Mouse (Mus musculus) neutrophil, adult 5-6 weeks (primary cell): ENCODE results near the gene Sept11. TPM values are rescaled to one million over a fixed set of nuclear protein-coding genes. Genes with fewer than 3 reads are reported as not detected.

ENCODE experiments used
- ATAC-seq: fragments of 151-379, 151-347 bp; 2 replicates; pipeline ENCODE4 v1.8.0; 2017; ENCODE audit warnings: mild to moderate bottlenecking, moderate TSS enrichment; ENCODE audit not compliant: insufficient number of reproducible peaks, poor library complexity, low FRiP score, severe bottlenecking; ENCODE audit errors: extremely low read depth
- total RNA-seq: library from RNA; stranded (forward); fragments of 200-1000 nt; gene quantifications from 2 replicates; pipeline ENCODE4 v1.2.3, GENCODE M21; 2017

The Sept11 gene
- total RNA-seq, 1 experiment from 2014 or later, result 42.7 TPM

DNA sequence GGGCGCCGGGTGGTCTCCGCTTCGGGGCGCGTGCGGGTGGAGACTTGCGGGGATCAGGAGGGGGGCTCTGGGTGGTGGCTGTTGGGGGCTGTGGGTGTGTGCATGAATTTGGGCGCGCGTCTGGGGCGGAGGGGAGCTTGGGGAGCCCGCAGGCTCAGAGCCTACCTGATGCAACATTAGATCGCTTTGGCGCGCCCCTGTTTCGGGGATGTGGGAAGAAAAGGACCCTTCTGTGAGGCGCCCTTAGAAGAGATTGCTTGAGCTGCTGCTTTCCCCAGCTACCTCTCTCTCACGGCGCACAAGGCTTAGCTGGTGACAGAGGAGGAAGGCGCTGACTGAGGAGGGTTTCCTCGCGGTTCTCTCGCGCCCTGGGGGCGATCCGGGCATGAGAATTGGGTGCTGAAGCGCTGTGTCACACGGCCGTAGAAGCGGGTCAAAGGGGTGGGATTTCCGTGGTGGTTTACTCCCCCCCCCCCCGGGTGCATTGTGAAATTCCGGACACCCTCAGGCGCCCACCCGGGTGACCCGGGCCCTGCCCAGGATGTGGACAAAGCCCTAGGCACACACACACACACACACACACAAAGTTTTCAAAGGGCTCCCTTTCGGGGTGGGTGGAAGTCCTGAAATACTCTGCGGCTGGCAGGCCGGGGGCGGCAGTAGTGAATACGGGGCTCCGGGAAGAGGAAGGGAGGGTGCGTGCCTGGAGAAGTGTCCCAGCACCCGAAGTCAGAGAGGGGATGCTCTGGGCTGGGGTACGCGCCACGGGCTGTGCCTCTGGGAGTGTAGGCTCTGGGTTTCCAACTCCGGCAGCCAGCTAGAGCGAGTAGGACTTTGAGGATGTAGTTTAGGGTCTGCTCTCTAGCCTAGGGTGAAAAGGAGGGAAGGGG is 646 bp downstream of the Sept11 start:
- ATAC-seq, result no peak

DNA sequence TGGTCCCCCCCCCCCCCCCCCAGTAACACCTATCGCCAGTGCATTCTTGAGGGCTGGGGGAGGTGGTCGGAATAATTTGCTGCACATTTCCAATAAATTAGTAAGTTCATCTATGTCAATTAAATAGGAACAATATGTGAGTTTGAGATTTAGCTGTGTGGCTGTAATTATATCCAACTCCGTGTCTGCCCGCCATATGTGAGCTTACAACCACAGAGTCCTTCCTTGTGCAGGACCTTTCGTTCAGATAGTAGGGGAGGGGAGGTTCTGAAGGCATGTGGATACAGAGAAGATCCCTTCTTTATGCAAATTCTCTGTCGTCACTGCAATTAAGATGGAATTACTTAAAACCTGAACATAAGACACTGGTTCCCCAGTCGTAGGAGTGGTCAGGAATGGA is 2.1 kb downstream of the Sept11 start:
- ATAC-seq, result no peak

DNA sequence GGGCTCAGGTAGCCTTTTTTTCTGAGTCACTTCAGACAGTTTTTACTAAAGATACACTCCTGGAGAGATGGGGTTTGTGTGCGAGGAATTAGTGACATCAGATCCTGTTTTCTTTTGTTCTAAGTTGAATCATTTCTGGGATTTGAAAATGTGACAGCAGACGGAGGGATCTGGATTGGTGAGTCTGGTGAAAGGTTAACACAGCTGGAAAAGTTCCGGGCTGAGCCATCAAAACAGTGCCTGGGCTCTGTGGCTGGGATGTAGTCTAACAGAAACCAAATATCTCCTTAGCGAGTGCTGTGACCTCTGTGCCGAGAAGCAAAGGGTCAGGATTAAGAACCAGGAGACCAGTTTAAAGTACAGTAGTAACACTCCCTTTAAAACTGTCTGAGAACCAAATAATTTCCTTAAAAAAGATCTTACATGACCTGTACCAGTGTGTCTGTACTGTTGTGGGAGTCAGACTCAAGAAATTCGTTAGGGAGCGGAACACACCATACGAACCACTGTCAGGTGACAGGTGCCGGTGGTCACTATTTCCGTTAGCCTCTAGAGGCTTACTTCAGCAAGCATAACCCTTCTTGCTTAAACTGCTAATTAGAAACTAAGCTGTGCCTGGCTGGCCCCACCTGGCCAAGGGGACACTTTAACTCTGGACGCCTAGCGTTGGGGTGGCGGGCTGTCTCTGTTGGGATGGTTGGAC is 4.1 kb downstream of the Sept11 start:
- no peak for ATAC-seq

DNA sequence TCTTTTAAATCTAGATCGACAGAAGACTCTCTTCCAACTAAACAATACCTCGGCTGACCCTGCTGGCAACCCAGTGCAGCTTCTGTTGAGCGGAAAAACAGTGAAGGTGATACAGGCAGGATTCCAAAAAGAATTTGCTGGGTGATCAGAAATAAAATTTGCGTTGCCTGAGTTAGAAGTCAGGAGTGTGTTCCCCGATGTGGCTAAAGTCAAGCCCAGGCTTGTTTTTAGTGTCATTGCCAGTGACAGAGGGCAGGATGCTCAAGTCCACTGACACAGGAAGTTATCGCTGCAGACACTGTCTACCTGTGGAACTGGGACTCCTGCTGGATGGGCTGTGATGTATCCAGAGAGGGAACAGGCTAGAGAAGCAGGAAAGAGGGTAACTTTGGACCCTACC is 5.0 kb downstream of the Sept11 start:
- no peak for ATAC-seq

DNA sequence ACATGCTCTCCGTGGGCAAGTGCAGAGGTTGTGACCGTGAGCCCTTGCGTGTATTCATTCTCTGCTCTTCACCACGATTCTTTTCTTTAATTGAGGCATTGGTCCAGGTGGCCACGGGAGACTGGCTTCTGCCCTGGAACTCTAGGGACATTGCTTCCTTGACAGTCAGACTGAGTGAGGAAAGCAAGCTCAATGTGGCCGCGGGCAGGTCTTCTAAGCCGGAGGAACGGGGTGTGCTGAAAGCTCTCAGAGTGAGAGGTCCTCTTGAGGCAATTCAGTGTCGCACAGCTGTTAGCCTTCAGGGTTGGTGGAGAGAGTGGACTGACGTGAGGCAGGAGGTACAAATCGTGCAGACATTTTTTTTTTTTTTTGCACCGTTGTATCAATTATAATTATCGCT is 5.6 kb downstream of the Sept11 start:
- no peak for ATAC-seq

DNA sequence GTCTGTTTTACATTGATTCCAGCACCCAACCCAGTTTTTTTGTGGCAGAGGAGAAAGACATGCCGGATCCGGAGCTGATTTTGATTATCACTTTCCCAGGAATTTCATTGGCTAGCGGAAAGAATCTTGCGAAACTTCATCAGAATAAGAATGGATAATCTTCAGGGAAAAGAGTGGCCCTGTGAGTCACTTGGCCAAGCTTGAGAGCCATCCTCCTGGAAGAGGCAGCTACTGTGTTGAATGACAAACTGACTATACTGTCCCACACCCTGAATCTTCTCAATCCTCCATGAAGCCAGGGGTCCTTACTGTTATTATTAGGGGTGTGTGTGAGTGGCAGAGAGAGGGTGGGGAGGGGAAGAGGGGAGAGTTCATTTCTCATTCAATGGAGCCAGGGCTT is 7.7 kb downstream of the Sept11 start:
- no peak for ATAC-seq

DNA sequence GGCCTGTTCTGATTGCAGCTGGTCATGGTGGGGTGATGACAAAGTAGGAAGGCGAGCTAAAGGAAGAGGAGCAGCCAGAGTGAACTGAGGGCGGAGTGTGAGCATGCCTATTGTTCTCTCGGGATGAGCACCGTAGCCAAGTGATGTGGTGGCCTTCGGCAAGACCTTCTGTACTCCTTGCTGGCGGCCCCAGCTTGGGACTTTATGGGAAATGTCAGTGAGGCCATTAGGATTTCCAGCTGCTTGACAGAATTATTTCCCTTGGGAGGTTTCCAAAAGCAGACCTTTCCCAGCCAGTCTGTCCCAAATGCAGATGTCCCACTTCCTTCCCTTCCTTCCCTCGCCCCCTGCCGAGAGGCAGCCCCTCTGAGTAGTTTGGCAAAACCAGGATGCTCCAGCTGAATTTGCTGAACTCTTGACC is 8.1 kb downstream of the Sept11 start:
- no peak for ATAC-seq

DNA sequence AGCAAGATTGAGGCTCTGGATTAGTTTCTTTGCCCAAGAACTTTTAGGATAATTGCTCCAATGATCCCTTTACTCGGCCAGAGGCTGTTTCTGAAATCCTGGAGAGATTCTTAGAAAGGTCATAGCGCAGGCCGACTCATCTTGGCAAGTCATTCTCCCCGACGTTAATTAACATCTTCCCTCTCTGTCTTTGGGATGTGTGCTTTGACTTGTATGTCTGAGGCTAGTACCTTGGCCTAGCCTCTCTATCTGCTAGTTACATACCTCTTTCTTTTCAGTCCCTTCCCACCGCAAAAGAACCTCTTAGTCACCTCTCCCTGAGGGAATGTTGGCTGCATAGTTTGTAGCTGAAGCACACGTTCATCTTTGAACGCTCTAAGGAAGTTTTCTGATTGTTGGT is 10.4 kb downstream of the Sept11 start:
- ATAC-seq, result no peak

DNA sequence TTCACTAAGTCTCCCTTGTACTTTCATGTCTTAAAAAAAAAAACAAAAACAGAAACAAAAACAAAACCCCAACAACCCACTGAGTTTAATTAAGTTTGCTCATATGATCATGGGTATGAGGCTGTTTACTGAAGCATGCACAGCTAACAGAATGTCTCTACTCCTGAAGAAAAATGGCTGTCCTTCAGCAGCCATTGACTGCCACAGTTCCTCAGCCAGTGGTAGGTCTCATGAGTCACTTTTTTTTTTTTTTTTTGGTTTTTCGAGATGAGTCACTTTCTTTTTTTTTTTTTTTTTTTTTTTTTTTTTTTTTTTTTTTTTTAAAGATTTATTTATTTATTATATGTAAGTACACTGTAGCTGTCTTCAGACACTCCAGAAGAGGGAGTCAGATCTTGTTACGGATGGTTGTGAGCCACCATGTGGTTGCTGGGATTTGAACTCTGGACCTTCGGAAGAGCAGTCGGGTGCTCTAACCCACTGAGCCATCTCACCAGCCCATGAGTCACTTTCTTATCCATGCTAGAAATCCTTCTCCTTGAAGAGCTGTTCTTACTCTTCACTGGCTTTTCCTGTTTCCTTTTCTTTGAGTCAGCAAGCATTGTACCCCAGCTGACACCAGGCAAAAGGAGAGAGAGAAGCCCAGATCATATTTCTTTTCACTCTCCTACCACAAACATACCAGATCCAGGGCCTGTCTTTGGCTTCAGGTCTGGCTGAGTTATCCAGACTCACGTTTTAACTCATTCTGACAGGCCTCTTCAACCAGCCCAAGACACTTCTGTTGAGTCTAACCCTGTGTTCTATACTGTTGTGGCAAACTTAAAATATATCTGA is 12.0 kb downstream of the Sept11 start:
- no peak for ATAC-seq

DNA sequence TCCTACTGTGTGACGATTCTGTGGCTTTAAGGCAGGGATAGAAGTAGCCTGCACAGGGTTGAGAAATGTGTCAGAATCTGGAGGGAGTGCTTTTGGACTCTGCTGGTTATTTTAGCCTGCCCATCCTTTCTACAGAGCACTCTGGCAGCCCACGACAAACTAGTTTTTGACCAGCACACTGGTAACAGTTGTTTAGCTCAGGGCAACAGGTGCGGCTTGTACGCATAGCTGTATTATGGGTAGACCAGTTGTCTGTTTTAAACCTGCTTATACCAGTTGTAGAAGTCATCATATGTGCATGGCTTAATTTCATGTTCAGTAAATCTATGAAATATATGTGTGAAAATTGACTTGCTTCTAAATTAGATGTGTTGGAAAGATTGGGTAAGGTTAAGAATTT is 12.8 kb downstream of the Sept11 start:
- no peak for ATAC-seq

DNA sequence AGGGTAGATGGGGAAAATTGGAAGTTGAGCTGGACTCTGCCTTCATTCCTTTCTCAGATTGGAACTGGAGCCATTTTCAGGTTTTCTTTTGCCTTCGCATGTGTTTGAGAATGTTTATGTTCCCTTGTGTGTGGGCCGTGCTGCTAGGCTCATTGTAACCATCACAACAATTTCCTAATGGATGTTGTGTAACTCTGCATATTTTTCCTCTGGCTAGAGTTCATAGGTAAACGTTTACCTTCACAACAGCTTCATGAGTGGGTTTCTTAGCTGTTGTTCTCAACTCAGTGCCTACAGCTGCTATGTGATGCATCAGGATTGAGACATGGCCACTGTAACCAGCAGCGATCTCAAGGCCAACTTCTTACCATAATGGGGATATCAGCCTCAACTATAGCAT is 15.5 kb downstream of the Sept11 start:
- no peak for ATAC-seq

DNA sequence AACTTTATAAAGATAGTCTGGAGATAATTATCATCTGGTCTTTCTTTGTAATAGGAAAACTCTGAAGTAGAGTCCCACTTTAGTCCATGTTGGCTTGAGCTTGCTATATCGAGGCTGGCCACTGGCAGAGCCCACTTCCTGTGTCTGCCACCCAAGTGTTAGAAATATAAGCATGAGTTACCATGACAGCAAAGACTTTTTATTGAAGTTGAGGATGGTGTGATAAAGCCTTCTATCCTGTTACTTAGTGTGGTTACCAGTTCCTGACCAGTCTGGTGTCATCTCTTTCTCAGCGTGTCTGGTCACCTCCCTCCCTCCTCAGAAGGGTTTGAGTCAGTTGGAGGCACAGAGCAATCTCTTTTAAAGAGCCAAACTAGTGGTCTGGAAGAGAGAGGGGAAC is 16.3 kb downstream of the Sept11 start:
- no peak for ATAC-seq

DNA sequence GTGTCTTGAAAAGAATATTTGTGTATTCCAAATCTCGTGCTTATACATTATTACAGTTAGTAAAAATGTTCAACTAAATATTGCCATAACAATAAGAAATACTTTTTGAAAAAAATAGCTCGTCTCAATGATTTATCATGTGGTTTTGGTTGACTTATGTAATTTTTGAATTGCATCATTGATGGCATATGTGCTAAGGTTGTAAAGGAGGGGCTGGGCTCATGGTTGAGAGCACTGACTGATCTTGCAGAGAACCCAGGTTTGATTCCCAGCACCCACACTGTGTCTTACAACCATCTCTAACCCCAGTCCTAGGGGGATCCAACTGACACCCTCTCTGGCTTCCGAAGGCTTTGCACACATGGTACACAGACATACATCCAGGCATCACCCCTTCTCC is 19.1 kb downstream of the Sept11 start:
- ATAC-seq, result no peak

DNA sequence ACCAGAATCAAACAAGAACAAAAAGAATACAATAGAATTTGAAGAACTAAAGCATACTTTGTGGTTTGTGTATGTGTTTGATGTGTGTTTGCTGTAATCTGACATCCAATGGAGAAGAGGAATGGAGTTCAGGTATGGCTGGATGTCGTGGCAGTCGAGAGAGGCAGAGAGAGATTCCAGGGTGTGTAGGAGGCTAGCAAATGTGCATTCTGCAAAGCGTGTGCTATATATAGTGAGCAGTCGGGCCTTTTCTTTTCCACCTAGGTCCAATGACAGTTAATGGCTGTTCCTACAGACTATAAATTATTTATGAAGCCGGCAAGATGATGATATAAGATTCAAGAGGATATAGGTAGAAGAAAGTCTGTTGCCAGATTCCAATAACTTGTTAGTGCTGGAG is 20.3 kb downstream of the Sept11 start:
- ATAC-seq, result no peak

DNA sequence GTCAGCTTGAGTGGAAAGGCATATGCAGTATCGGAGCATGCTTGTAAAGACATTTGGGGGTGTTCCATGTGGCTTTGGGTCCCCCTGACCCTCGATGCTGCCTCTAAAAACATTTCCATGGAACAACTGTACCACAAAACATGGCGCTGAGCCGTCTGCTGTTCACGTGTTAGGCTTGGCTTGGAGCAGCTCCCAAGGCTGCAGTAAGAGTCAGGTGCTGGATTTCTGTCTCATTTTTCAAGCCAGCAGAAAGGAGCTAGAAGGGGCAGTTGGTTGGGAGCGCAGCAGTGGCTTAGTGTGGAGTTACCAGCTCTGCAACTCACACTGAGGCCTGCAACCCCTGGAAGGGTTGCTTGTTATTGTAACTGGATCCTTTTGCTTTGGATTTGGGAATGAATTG is 21.3 kb downstream of the Sept11 start:
- no peak for ATAC-seq

DNA sequence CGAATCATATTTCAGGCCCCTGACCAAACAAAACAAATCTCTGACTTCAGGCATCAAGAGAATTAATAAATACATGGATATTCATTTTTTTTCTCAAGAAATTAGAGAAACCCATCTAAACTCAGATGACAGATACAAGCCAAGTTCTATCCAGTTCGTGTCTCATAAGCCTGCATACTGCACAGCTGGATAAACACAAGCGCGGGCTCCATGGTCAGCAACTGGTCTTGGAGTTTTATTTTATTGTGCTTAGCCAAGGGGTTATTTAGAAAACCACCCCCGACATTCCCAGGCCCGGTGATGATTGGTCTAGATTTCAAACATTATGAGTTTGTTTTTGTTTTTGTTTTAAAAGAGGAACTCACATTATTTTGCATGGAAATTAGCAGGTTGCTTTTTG is 21.8 kb downstream of the Sept11 start:
- ATAC-seq, result no peak

DNA sequence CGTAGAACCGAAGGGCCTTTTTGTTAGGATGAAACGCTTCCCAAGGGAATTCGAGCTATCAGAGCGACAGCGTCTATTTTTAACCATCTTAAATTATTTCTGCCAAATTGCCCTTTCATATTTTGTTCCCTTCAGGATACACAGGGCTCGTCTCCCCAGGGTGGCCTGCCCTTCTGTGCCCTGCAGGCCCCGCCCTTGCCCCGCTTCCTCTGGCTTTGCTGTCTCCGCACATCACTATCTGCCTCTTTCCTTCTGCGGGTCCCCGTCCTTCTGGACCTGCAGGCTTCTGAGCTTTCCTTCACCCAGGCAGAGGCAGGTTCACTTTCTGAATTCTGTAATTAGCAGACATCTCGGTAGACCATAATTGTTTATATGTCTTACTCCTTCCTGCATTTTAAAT is 22.6 kb downstream of the Sept11 start:
- ATAC-seq, result no peak

DNA sequence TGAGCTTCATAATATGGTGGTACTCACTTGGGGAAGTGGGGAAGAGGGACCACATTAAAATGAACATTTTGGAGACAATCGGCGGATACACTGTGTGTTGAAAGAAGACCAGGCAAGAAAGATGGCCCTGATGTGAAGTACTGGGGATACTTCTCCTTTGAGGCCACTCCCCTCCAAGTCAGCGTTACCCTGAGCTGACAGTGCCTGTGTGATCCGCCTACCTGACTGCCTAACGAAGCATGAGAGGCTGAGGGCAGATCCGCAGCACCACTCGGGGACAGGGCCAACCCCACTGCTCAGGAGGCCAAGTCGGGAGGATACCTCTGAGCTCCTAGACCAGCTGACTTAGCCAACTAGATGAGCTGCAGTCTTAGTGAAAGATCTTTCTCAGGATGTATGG is 24.4 kb downstream of the Sept11 start:
- peak; percentile 85 for ATAC-seq

DNA sequence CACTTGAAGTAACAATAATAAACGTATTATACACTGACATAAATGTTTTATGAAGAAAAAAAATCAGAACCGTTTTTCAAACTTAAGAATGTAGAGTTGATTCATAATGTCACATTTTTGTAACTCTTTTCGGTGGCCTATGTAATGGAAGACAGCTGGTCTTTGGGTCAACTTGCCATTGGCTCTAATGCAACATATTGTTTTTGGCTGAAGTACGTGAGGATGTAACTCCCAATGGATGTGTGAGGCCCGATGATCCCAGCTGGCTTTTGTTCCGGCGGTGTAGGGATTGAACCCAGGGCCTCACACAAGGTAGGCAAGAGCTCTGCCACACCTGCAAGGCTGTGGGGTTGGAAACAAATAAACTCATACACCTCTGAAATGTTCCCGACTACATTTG is 28.4 kb downstream of the Sept11 start:
- ATAC-seq, result no peak
